Mouse (Mus musculus): ENCODE data around the gene Hdac7. TPM values are rescaled to one million over a fixed set of nuclear protein-coding genes. Genes with fewer than 3 reads are reported as not detected.

Hdac7 gene
- total and polyA plus RNA-seq, 3 experiments = 3.9 to 117 (median 20.4) TPM

DNA sequence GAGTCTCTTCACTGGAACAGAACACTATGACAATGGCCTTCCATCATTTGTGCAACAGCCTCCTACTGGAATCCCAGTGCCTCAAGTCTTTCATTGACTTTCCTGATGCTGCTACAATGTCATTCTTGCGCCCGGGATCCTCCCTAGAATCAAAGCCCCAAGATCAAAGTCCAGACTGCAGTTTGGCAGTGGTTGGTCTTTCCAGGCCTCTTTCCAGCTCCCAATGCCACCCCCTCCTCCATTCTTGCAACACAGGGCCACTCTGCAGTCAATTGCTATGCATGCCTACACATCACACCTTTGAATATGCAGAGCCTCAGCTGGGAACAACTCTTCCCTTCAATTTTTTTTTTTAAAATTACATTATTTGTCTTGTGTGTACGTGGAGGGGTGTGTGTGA is 16.1 kb upstream of the Hdac7 start:
- H3K9me3 ChIP-seq (replicated peaks) = peaks cover 3% of the 10 kb centered on the region; the same call in 1 of the 2 replicates
- H3K4me1 ChIP-seq (ENCODE audit: insufficient read depth, low read depth, low read length) = peaks cover 21% of the 10 kb centered on the region
- ATAC-seq (ENCODE audit: extremely low read depth, insufficient number of reproducible peaks, low FRiP score, poor library complexity, severe bottlenecking) (no peak), DNase-seq (ENCODE audit: low spot score) (no peak)
- no peaks in the 10 kb centered on the region for H3K36me3 ChIP-seq (replicated peaks)
- TF ChIP-seq CTCF (IDR thresholded peaks at IDR 0.05; ENCODE audit: low read depth, low read length) = no peak
- TF ChIP-seq GATA1 (IDR thresholded peaks at IDR 0.05; ENCODE audit: borderline replicate concordance, low read length) = no peak
- no peak for TF ChIP-seq TAL1 (conservative IDR thresholded peaks at IDR 0.05; ENCODE audit: low read depth, low read length)
- TF ChIP-seq GATA2 (IDR thresholded peaks at IDR 0.05; ENCODE audit: borderline replicate concordance, low read depth, low read length) = no peak
- TF ChIP-seq POLR2AphosphoS5 (IDR thresholded peaks at IDR 0.05; ENCODE audit: insufficient replicate concordance, low read depth, low read length) = no peak
- peaks cover 33% of the 10 kb centered on the region for H3K27me3 ChIP-seq (ENCODE audit: insufficient read depth, low read length)
- H3K4me3 ChIP-seq (ENCODE audit: low read depth, low read length) = no peak overlapping the region

DNA sequence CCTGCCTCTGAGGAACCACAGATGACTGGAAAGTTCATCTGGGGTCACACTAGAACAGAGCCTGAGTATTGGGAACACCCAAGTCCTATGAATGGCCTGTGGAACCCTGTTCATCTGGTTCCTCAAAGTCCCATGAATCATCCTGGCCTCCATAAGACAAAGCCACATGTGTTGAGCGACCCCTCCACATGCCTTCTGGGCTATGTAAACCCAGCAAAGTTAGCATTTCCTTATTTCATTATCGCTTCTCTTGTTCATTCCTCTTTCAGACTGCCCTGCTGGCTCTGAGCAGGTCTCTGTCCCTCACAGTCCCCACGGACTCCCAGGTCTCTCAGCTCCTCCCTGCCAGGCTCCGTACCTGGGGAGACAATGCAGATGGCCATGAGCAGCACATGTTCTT is 14.1 kb upstream of the Hdac7 start:
- H3K4me1 ChIP-seq (ENCODE audit: insufficient read depth, low read depth, low read length) = peaks cover 5% of the 10 kb centered on the region
- no peak for ATAC-seq (ENCODE audit: extremely low read depth, insufficient number of reproducible peaks, low FRiP score, poor library complexity, severe bottlenecking)
- peaks cover 3% of the 10 kb centered on the region; the same call in 1 of the 2 replicates for H3K9me3 ChIP-seq (replicated peaks)
- H3K36me3 ChIP-seq (replicated peaks) = no peaks in the 10 kb centered on the region
- no peak overlapping the region for H3K4me3 ChIP-seq (ENCODE audit: low read depth, low read length)
- no peak for TF ChIP-seq GATA1 (IDR thresholded peaks at IDR 0.05; ENCODE audit: borderline replicate concordance, low read length)
- no peak for TF ChIP-seq CTCF (IDR thresholded peaks at IDR 0.05; ENCODE audit: low read depth, low read length)
- TF ChIP-seq TAL1 (conservative IDR thresholded peaks at IDR 0.05; ENCODE audit: low read depth, low read length) = no peak
- no peak for TF ChIP-seq GATA2 (IDR thresholded peaks at IDR 0.05; ENCODE audit: borderline replicate concordance, low read depth, low read length)
- TF ChIP-seq POLR2AphosphoS5 (IDR thresholded peaks at IDR 0.05; ENCODE audit: insufficient replicate concordance, low read depth, low read length) = no peak
- peaks cover 33% of the 10 kb centered on the region for H3K27me3 ChIP-seq (ENCODE audit: insufficient read depth, low read length)
- no peak for DNase-seq (ENCODE audit: low spot score)

GRCm38 (mm10) chr15:97854551-97854950 is 10.2 kb upstream of the Hdac7 start:
- DNase-seq (ENCODE audit: low spot score) (no peak), ATAC-seq (ENCODE audit: extremely low read depth, insufficient number of reproducible peaks, low FRiP score, poor library complexity, severe bottlenecking) (no peak)
- TF ChIP-seq TAL1 (conservative IDR thresholded peaks at IDR 0.05; ENCODE audit: low read depth, low read length) (no peak), CTCF (IDR thresholded peaks at IDR 0.05; ENCODE audit: low read depth, low read length) (no peak), GATA2 (IDR thresholded peaks at IDR 0.05; ENCODE audit: borderline replicate concordance, low read depth, low read length) (no peak), GATA1 (IDR thresholded peaks at IDR 0.05; ENCODE audit: borderline replicate concordance, low read length) (no peak), POLR2AphosphoS5 (IDR thresholded peaks at IDR 0.05; ENCODE audit: insufficient replicate concordance, low read depth, low read length) (no peak)
- Histone ChIP-seq H3K9me3 (replicated peaks) (no peaks in the 10 kb centered on the region), H3K36me3 (replicated peaks) (no peaks in the 10 kb centered on the region), H3K4me1 (ENCODE audit: insufficient read depth, low read depth, low read length) (peaks cover 29% of the 10 kb centered on the region), H3K4me3 (ENCODE audit: low read depth, low read length) (no peak overlapping the region), H3K27me3 (ENCODE audit: insufficient read depth, low read length) (peaks cover 28% of the 10 kb centered on the region)

DNA sequence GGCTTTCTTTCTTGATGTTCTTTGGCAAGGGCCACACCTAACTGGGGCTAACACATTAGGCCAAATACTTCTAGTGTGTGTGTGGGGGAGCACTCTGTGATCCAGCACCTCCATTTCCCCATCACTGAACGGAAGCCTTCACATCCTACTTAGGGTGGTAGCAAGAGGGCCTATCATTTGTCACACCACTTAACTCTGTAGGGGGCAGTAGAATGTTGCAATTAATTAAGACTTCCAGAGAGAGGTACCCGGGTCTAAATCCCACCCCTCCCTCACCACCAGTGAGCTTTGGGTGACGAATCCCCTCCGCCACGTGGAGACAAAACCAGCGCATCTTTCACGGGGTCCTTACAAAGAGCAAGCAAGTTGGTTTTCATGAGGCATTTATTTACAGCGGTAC is 9.8 kb upstream of the Hdac7 start:
- Histone ChIP-seq H3K36me3 (replicated peaks) (no peaks in the 10 kb centered on the region), H3K27me3 (ENCODE audit: insufficient read depth, low read length) (peaks cover 24% of the 10 kb centered on the region), H3K4me1 (ENCODE audit: insufficient read depth, low read depth, low read length) (peaks cover 34% of the 10 kb centered on the region), H3K9me3 (replicated peaks) (no peaks in the 10 kb centered on the region), H3K4me3 (ENCODE audit: low read depth, low read length) (no peak overlapping the region)
- DNase-seq (ENCODE audit: low spot score) = no peak
- TF ChIP-seq GATA1 (IDR thresholded peaks at IDR 0.05; ENCODE audit: borderline replicate concordance, low read length) (no peak), GATA2 (IDR thresholded peaks at IDR 0.05; ENCODE audit: borderline replicate concordance, low read depth, low read length) (no peak), TAL1 (conservative IDR thresholded peaks at IDR 0.05; ENCODE audit: low read depth, low read length) (no peak), POLR2AphosphoS5 (IDR thresholded peaks at IDR 0.05; ENCODE audit: insufficient replicate concordance, low read depth, low read length) (no peak), CTCF (IDR thresholded peaks at IDR 0.05; ENCODE audit: low read depth, low read length) (no peak)
- no peak for ATAC-seq (ENCODE audit: extremely low read depth, insufficient number of reproducible peaks, low FRiP score, poor library complexity, severe bottlenecking)

DNA sequence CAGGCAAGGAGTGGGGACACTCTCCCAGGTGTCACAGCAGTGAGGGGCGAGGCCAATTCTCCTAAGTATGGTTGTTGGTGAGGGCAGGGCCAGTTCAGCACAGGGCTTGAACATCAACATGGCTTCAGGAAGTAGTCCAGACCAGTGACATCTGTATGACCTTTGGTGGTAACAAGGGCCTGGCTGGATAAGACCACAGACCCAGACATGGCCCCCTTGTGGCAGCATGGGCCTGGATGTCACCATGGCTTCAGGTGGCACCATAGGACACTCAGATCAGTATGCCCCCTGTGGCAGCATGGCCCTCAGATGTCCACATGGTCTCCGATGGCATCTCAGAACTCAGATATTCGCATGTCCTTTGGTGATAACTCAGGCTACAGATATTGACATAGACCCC is 8.0 kb upstream of the Hdac7 start:
- peaks cover 51% of the 10 kb centered on the region for H3K4me1 ChIP-seq (ENCODE audit: insufficient read depth, low read depth, low read length)
- ATAC-seq (ENCODE audit: extremely low read depth, insufficient number of reproducible peaks, low FRiP score, poor library complexity, severe bottlenecking) = no peak

GRCm38 (mm10) chr15:97851011-97851410 is 6.7 kb upstream of the Hdac7 start:
- no peak for DNase-seq (ENCODE audit: low spot score)
- no peak overlapping the region for H3K4me3 ChIP-seq (ENCODE audit: low read depth, low read length)

More for the DNA sequence above, 8.0 kb upstream of the Hdac7 start:
- H3K4me3 ChIP-seq (ENCODE audit: low read depth, low read length) = no peak overlapping the region
- peaks cover 7% of the 10 kb centered on the region for H3K27me3 ChIP-seq (ENCODE audit: insufficient read depth, low read length)
- no peaks in the 10 kb centered on the region for H3K9me3 ChIP-seq (replicated peaks)
- no peak for DNase-seq (ENCODE audit: low spot score)
- no peaks in the 10 kb centered on the region for H3K36me3 ChIP-seq (replicated peaks)
- 0 out of 2 replicates have a peak, but pooled peaks have one; percentile 9 for TF ChIP-seq CTCF (IDR thresholded peaks at IDR 0.05; ENCODE audit: low read depth, low read length)
- TF ChIP-seq GATA1 (IDR thresholded peaks at IDR 0.05; ENCODE audit: borderline replicate concordance, low read length) = no peak
- no peak for TF ChIP-seq TAL1 (conservative IDR thresholded peaks at IDR 0.05; ENCODE audit: low read depth, low read length)

More at GRCm38 (mm10) chr15:97851011-97851410, 6.7 kb upstream of the Hdac7 start:
- Histone ChIP-seq H3K27me3 (ENCODE audit: insufficient read depth, low read length) (no peaks in the 10 kb centered on the region), H3K4me1 (ENCODE audit: insufficient read depth, low read depth, low read length) (peaks cover 63% of the 10 kb centered on the region), H3K36me3 (replicated peaks) (no peaks in the 10 kb centered on the region), H3K9me3 (replicated peaks) (peaks cover 3% of the 10 kb centered on the region)
- TF ChIP-seq TAL1 (conservative IDR thresholded peaks at IDR 0.05; ENCODE audit: low read depth, low read length) (no peak), POLR2AphosphoS5 (IDR thresholded peaks at IDR 0.05; ENCODE audit: insufficient replicate concordance, low read depth, low read length) (no peak), GATA1 (IDR thresholded peaks at IDR 0.05; ENCODE audit: borderline replicate concordance, low read length) (no peak), CTCF (IDR thresholded peaks at IDR 0.05; ENCODE audit: low read depth, low read length) (no peak), GATA2 (IDR thresholded peaks at IDR 0.05; ENCODE audit: borderline replicate concordance, low read depth, low read length) (no peak)
- no peak for ATAC-seq (ENCODE audit: extremely low read depth, insufficient number of reproducible peaks, low FRiP score, poor library complexity, severe bottlenecking)
